Mouse (Mus musculus): ENCODE data around the gene Rb1. TPM values are rescaled to one million over a fixed set of nuclear protein-coding genes. Genes with fewer than 3 reads are reported as not detected.
A peak's percentile ranks its signal among the peaks of the same experiment; 100 is the strongest.

The Rb1 gene
- polyA plus RNA-seq, 1 experiment from 2014 or later: 21.4 TPM

- peak overlapping the region; percentile 22; the same call in 1 of the 2 replicates for H3K9ac ChIP-seq
- H3K4me2 ChIP-seq: peak overlapping the region; percentile 50
- H3K9me3 ChIP-seq (replicated peaks): no peaks in the 10 kb centered on the region
- peak; percentile 73 for ATAC-seq (ENCODE audit: insufficient read depth)
- peak overlapping the region; percentile 53 for H3K4me3 ChIP-seq (replicated peaks)
- peak overlapping the region; percentile 69 for H3K27ac ChIP-seq (replicated peaks)
- WGBS (ENCODE audit: insufficient replicate concordance): under 1% methylated on average over 20 of the region's 20 CpGs
- H3K4me1 ChIP-seq (replicated peaks): peaks cover 24% of the 10 kb centered on the region
- H3K36me3 ChIP-seq (replicated peaks): 0 out of 2 replicates have a peak, but pooled peaks cover 4% of the 10 kb centered on the region
- no peaks in the 10 kb centered on the region for H3K27me3 ChIP-seq
These were observed 86.9 kb downstream of the Rb1 start for GRCm38 (mm10) chr14:73238498-73239250.

DNA sequence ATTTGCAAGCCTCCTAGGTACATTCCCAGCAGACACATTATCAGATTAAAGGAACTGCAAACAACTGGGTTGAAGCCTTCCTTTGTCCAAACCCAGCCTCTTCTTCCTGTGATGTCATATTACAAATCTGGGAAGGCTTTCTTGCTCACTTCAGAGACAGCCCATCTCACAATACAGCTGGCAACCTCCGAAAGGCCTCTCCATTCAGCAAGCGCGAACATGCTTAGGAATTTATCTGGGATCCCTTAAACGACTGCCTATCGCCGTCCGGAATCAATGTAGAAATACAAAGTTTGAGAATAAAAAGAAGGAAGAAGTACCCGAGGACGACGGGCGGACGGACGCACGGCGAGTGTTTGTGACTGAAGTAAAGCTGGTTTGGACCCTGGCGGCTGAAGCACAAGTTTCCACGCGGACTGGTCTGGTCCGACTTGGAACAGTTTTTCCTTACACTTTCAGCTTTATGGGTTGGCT lies 87.7 kb downstream of the Rb1 start, which contains the start of gene Lpar6:
Gene Lpar6 (plus strand): TSS at position 48 of the 474 bp plus-strand sequence.
- H3K9ac ChIP-seq: peak within 1 kb of the TSS; percentile 39
- H3K4me1 ChIP-seq (replicated peaks): peaks cover 24% of the 10 kb centered on the region
- 0 out of 2 replicates have a peak, but pooled peaks cover 4% of the 10 kb centered on the region for H3K36me3 ChIP-seq (replicated peaks)
- peak; percentile 56 for ATAC-seq (ENCODE audit: insufficient read depth)
- WGBS (ENCODE audit: insufficient replicate concordance): 1% methylated on average over 19 of the region's 19 CpGs
- peak within 1 kb of the TSS; percentile 50 for H3K4me2 ChIP-seq
- no peaks in the 10 kb centered on the region for H3K9me3 ChIP-seq (replicated peaks)
- H3K27ac ChIP-seq (replicated peaks): peak within 1 kb of the TSS; percentile 69
- no peaks in the 10 kb centered on the region for H3K27me3 ChIP-seq
- peak within 1 kb of the TSS; percentile 53 for H3K4me3 ChIP-seq (replicated peaks)

GRCm38 (mm10) chr14:73234468-73235031 lies 91.1 kb downstream of the Rb1 start:
- 0 out of 2 replicates have a peak, but pooled peaks have one; percentile 25 for ATAC-seq (ENCODE audit: insufficient read depth)
- peaks cover 10% of the 10 kb centered on the region; the same call in 1 of the 2 replicates for H3K36me3 ChIP-seq (replicated peaks)
- WGBS (ENCODE audit: insufficient replicate concordance): 18% methylated on average over 2 of the region's 2 CpGs
- H3K4me3 ChIP-seq (replicated peaks): no peak overlapping the region
- H3K4me1 ChIP-seq (replicated peaks): peaks cover 24% of the 10 kb centered on the region
- H3K9ac ChIP-seq: no peak overlapping the region
- no peaks in the 10 kb centered on the region for H3K27me3 ChIP-seq
- no peaks in the 10 kb centered on the region for H3K9me3 ChIP-seq (replicated peaks)
- H3K4me2 ChIP-seq: no peak overlapping the region
- H3K27ac ChIP-seq (replicated peaks): peak overlapping the region; percentile 53

DNA sequence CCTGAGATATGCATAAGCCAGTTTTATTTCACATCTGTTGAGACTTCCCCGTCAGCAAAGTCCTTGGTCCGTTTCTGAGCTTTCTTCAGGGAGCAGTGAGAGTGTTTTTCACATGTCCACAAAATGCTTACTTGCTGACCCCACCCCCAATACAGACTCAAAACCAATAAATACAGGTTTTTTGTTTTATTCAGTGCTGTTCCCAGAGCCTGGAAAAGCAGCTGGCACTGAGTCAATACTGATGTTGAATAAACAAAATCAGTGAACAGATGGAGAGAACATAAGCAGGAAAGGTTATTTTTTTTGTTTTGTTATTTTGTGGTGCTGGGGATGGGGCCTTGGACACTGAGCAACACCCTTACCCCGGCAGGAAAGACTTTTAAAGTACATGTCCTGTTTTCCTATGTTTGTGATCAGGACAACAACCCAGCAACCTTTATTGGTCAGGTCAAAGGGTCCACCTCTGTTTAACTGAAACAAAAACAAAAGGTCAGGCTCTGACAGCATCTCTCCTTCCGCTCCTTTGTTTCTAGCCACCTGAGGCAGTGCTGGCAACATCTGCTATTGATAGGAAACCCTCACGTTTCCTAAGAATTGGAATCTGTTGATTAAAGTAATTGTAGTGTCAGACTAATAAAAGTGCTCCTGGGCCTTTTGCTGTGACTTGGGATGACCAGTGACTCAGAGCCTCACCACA lies 94.2 kb downstream of the Rb1 start:
- Histone ChIP-seq H3K36me3 (replicated peaks) (peaks cover 10% of the 10 kb centered on the region; the same call in 1 of the 2 replicates), H3K27ac (replicated peaks) (no peak overlapping the region)

DNA sequence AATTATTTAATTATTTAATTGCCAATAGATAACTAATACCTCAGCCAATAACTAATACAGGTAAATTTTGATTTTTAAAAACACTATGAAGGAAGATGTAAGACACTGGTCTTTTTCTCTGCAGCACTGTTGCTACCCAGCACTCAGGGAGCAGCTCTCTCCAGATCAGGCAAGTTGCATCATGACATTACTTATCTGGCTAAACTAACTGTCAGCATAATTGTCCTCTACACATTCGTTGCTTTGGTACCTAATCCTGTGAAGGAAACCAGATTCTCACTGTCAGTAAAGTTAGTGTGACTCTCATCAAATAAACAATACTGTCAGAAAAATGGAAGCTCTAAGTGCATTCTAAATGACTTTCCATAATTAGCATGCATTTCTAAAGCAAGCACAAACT lies 98.8 kb downstream of the Rb1 start:
- Histone ChIP-seq H3K27ac (replicated peaks) (no peak overlapping the region), H3K4me2 (no peak overlapping the region), H3K9me3 (replicated peaks) (no peaks in the 10 kb centered on the region), H3K4me1 (replicated peaks) (no peaks in the 10 kb centered on the region), H3K36me3 (replicated peaks) (peaks cover 14% of the 10 kb centered on the region; the same call in 1 of the 2 replicates), H3K9ac (no peak overlapping the region), H3K4me3 (replicated peaks) (no peak overlapping the region), H3K27me3 (no peaks in the 10 kb centered on the region)
- 14% methylated on average over 1 of the region's 1 CpGs for WGBS (ENCODE audit: insufficient replicate concordance)
- ATAC-seq (ENCODE audit: insufficient read depth): no peak

More for the DNA sequence above, 94.2 kb downstream of the Rb1 start:
- no peak overlapping the region for H3K4me2 ChIP-seq
- no peaks in the 10 kb centered on the region for H3K27me3 ChIP-seq
- no peak overlapping the region for H3K9ac ChIP-seq
- 69% methylated on average over 5 of the region's 5 CpGs for WGBS (ENCODE audit: insufficient replicate concordance)
- no peak overlapping the region for H3K4me3 ChIP-seq (replicated peaks)
- H3K4me1 ChIP-seq (replicated peaks): peaks cover 16% of the 10 kb centered on the region
- ATAC-seq (ENCODE audit: insufficient read depth): no peak
- no peaks in the 10 kb centered on the region for H3K9me3 ChIP-seq (replicated peaks)

- H3K27ac ChIP-seq (replicated peaks): no peak overlapping the region
- no peak overlapping the region for H3K4me2 ChIP-seq
- H3K9ac ChIP-seq: no peak overlapping the region
- H3K4me1 ChIP-seq (replicated peaks): no peaks in the 10 kb centered on the region
- H3K27me3 ChIP-seq: no peaks in the 10 kb centered on the region
- WGBS (ENCODE audit: insufficient replicate concordance): 78% methylated on average over 3 of the region's 3 CpGs
- no peak overlapping the region for H3K4me3 ChIP-seq (replicated peaks)
- ATAC-seq (ENCODE audit: insufficient read depth): no peak
- no peaks in the 10 kb centered on the region for H3K9me3 ChIP-seq (replicated peaks)
- H3K36me3 ChIP-seq (replicated peaks): peaks cover 14% of the 10 kb centered on the region; the same call in 1 of the 2 replicates
These were observed 99.3 kb downstream of the Rb1 start for GRCm38 (mm10) chr14:73226346-73226745.

DNA sequence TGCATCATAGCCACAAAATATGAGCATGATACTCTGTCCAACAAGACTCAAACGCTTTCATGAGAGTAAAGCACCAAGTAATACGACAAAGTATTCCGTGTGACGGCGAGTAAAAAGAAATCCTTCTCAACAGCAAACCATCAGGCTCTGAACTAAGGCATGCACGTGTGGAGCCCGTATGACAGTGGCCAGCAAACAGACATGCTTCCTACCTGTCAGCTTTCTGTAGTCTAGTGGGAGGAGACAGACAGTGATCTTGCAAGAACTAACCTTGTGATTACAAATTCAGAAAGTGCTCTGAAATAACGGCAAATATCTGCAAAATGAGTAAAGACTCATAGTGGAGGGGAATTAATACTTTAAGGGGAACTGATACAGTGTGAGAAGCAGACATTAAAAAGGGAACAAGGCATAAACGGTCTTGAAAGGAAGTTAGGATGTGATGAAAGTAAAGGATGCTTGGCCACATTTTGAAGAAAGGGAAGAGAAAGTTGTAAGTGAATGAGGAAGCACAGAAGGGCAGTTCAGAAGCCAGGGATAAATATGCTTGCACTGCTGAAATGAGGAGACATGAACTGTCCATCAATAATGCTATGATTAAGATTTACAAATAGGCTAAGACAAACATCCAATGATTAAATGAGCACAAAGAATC lies 103.2 kb downstream of the Rb1 start:
- Histone ChIP-seq H3K4me1 (replicated peaks) (no peaks in the 10 kb centered on the region), H3K4me2 (no peak overlapping the region), H3K36me3 (replicated peaks) (0 out of 2 replicates have a peak, but pooled peaks cover 4% of the 10 kb centered on the region), H3K9me3 (replicated peaks) (no peaks in the 10 kb centered on the region), H3K9ac (no peak overlapping the region), H3K27ac (replicated peaks) (no peak overlapping the region), H3K27me3 (no peaks in the 10 kb centered on the region), H3K4me3 (replicated peaks) (no peak overlapping the region)
- WGBS (ENCODE audit: insufficient replicate concordance): 67% methylated on average over 9 of the region's 9 CpGs
- ATAC-seq (ENCODE audit: insufficient read depth): no peak

- no peak overlapping the region for H3K27ac ChIP-seq (replicated peaks)
These were observed 108.6 kb downstream of the Rb1 start for GRCm38 (mm10) chr14:73217062-73217461.

DNA sequence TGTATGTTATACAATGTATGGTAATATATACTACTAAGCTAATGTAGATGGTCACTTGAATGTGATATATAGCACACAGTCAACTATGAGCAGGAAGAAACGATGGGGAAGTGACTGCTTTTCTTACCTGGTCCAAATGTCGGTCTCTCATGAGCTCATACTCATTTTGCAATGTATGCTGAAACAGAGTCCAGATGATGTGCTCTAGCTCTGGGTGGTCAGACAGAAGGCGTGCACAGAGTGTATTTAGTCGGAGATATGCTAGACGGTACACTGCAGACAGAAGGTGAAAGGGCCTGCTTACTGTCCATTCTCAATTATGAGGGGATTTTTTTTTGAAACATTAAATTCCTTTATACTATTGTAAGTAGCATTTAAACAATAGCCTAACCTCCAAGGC lies 114.1 kb downstream of the Rb1 start:
- Histone ChIP-seq H3K9me3 (replicated peaks) (no peaks in the 10 kb centered on the region), H3K36me3 (replicated peaks) (peaks cover 50% of the 10 kb centered on the region), H3K4me1 (replicated peaks) (no peaks in the 10 kb centered on the region; the same call in 1 of the 2 replicates), H3K4me2 (no peak overlapping the region), H3K27me3 (no peaks in the 10 kb centered on the region), H3K4me3 (replicated peaks) (no peak overlapping the region), H3K9ac (no peak overlapping the region), H3K27ac (replicated peaks) (no peak overlapping the region)
- 77% methylated on average over 5 of the region's 5 CpGs for WGBS (ENCODE audit: insufficient replicate concordance)
- peak; percentile 62 for ATAC-seq (ENCODE audit: insufficient read depth)

More at GRCm38 (mm10) chr14:73217062-73217461, 108.6 kb downstream of the Rb1 start:
- 90% methylated on average over 1 of the region's 1 CpGs for whole genome bisulfite sequencing (ENCODE audit: insufficient replicate concordance)
- Histone ChIP-seq H3K9me3 (replicated peaks) (no peaks in the 10 kb centered on the region), H3K27me3 (no peaks in the 10 kb centered on the region), H3K9ac (no peak overlapping the region), H3K4me2 (no peak overlapping the region), H3K4me3 (replicated peaks) (no peak overlapping the region), H3K36me3 (replicated peaks) (peaks cover 44% of the 10 kb centered on the region), H3K4me1 (replicated peaks) (no peaks in the 10 kb centered on the region)
- ATAC-seq (ENCODE audit: insufficient read depth): no peak

DNA sequence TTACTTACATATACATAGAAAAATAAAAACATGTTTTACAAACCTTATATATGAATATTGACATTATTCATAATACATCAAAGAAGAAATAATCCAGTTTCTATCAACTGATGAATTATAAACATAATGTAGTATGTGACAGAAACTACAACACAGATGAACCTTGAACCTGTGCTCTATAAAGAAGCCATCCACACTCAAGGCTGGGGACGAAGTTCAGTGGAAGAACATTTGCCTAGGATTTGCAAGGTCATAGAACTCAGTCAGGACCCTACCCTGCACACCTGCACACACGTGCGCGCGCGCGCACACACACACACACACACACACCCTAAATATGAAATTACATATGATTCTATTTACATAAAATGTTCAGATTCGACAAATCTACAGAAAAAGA lies 115.4 kb downstream of the Rb1 start:
- Histone ChIP-seq H3K36me3 (replicated peaks) (peaks cover 48% of the 10 kb centered on the region), H3K9ac (no peak overlapping the region), H3K27ac (replicated peaks) (no peak overlapping the region), H3K4me3 (replicated peaks) (no peak overlapping the region), H3K4me2 (no peak overlapping the region), H3K9me3 (replicated peaks) (no peaks in the 10 kb centered on the region), H3K27me3 (no peaks in the 10 kb centered on the region), H3K4me1 (replicated peaks) (no peaks in the 10 kb centered on the region; the same call in 1 of the 2 replicates)
- WGBS (ENCODE audit: insufficient replicate concordance): 88% methylated on average over 8 of the region's 8 CpGs
- no peak for ATAC-seq (ENCODE audit: insufficient read depth)

All from liver, embryonic 15.5 days (tissue).